Mouse (Mus musculus): Measurements from ENCODE around the gene Ms4a6c. TPM values are rescaled to one million over a fixed set of nuclear protein-coding genes. Genes with fewer than 3 reads are reported as not detected.
"Not testable (repeated sequence)": the region's sequence is repeated elsewhere in the genome, so short reads cannot be mapped to it uniquely, and the experiment has no call there.

Ms4a6c gene
- polyA plus RNA-seq, 1 experiment from 2014 or later: 3.3 TPM

- Histone ChIP-seq H3K4me2 (no peak overlapping the region), H3K4me3 (no peak overlapping the region), H3K27ac (replicated peaks) (no peak overlapping the region), H3K9ac (no peak overlapping the region), H3K4me1 (replicated peaks) (no peaks in the 10 kb centered on the region), H3K9me3 (no peaks in the 10 kb centered on the region), H3K27me3 (no peaks in the 10 kb centered on the region), H3K36me3 (no peaks in the 10 kb centered on the region)
- ATAC-seq (ENCODE audit: low read depth): no peak
- 90% methylated on average over 3 of the region's 3 CpGs for WGBS
Measured at GRCm38 (mm10) chr19:11484388-11484787, 15.2 kb downstream of the Ms4a6c start.

GRCm38 (mm10) chr19:11485266-11485665, 16.1 kb downstream of the Ms4a6c start:
- 93% methylated on average over 3 of the region's 3 CpGs for WGBS
- H3K9me3 ChIP-seq: no peaks in the 10 kb centered on the region
- ATAC-seq (ENCODE audit: low read depth): no peak

GRCm38 (mm10) chr19:11485746-11486145, 16.6 kb downstream of the Ms4a6c start, which contains the start of gene Gm8369:
Gene Gm8369 (plus strand): TSS chr19:11485938.
- H3K4me2 ChIP-seq: no peak within 1 kb of the TSS
- no peak for ATAC-seq (ENCODE audit: low read depth)
- H3K9me3 ChIP-seq: no peaks in the 10 kb centered on the region
- H3K9ac ChIP-seq: no peak within 1 kb of the TSS
- 88% methylated on average over 2 of the region's 2 CpGs for WGBS
- H3K4me1 ChIP-seq (replicated peaks): no peaks in the 10 kb centered on the region
- H3K4me3 ChIP-seq: no peak within 1 kb of the TSS
- H3K27me3 ChIP-seq: no peaks in the 10 kb centered on the region
- no peaks in the 10 kb centered on the region for H3K36me3 ChIP-seq
- no peak within 1 kb of the TSS for H3K27ac ChIP-seq (replicated peaks)

More at GRCm38 (mm10) chr19:11485266-11485665, 16.1 kb downstream of the Ms4a6c start:
- no peaks in the 10 kb centered on the region for H3K4me1 ChIP-seq (replicated peaks)
- H3K9ac ChIP-seq: no peak overlapping the region
- H3K27me3 ChIP-seq: no peaks in the 10 kb centered on the region
- H3K36me3 ChIP-seq: no peaks in the 10 kb centered on the region
- no peak overlapping the region for H3K4me2 ChIP-seq
- H3K27ac ChIP-seq (replicated peaks): no peak overlapping the region
- no peak overlapping the region for H3K4me3 ChIP-seq

GRCm38 (mm10) chr19:11486599-11486998, 17.4 kb downstream of the Ms4a6c start:
- H3K36me3 ChIP-seq: no peaks in the 10 kb centered on the region
- no peak overlapping the region for H3K9ac ChIP-seq
- no peak overlapping the region for H3K4me2 ChIP-seq
- H3K4me1 ChIP-seq (replicated peaks): no peaks in the 10 kb centered on the region
- ATAC-seq (ENCODE audit: low read depth): no peak
- 93% methylated on average over 1 of the region's 1 CpGs for WGBS
- no peak overlapping the region for H3K4me3 ChIP-seq
- no peak overlapping the region for H3K27ac ChIP-seq (replicated peaks)
- no peaks in the 10 kb centered on the region for H3K27me3 ChIP-seq
- no peaks in the 10 kb centered on the region for H3K9me3 ChIP-seq

- no peaks in the 10 kb centered on the region for H3K4me1 ChIP-seq (replicated peaks)
- WGBS: 72% methylated on average over 4 of the region's 4 CpGs
- no peak overlapping the region for H3K27ac ChIP-seq (replicated peaks)
- H3K9me3 ChIP-seq: no peaks in the 10 kb centered on the region
- no peak overlapping the region for H3K4me2 ChIP-seq
- H3K27me3 ChIP-seq: no peaks in the 10 kb centered on the region
- no peak for ATAC-seq (ENCODE audit: low read depth)
- no peak overlapping the region for H3K4me3 ChIP-seq
- H3K9ac ChIP-seq: no peak overlapping the region
- H3K36me3 ChIP-seq: no peaks in the 10 kb centered on the region
Measured at GRCm38 (mm10) chr19:11491406-11492189, 22.4 kb downstream of the Ms4a6c start.

- H3K27ac ChIP-seq (replicated peaks): no peak overlapping the region
- no peaks in the 10 kb centered on the region for H3K4me1 ChIP-seq (replicated peaks)
- no peaks in the 10 kb centered on the region for H3K36me3 ChIP-seq
- no peak overlapping the region for H3K9ac ChIP-seq
- no peaks in the 10 kb centered on the region for H3K9me3 ChIP-seq
- H3K4me2 ChIP-seq: no peak overlapping the region
- 84% methylated on average over 1 of the region's 1 CpGs for WGBS
- no peaks in the 10 kb centered on the region for H3K27me3 ChIP-seq
- H3K4me3 ChIP-seq: no peak overlapping the region
- ATAC-seq (ENCODE audit: low read depth): no peak
Measured at GRCm38 (mm10) chr19:11492671-11493070, 23.5 kb downstream of the Ms4a6c start.

- Histone ChIP-seq H3K9me3 (no peaks in the 10 kb centered on the region), H3K9ac (no peak overlapping the region), H3K27ac (replicated peaks) (no peak overlapping the region), H3K27me3 (no peaks in the 10 kb centered on the region), H3K4me3 (no peak overlapping the region), H3K36me3 (no peaks in the 10 kb centered on the region), H3K4me2 (no peak overlapping the region), H3K4me1 (replicated peaks) (no peaks in the 10 kb centered on the region)
- 88% methylated on average over 3 of the region's 3 CpGs for WGBS
- ATAC-seq (ENCODE audit: low read depth): no peak
Measured at GRCm38 (mm10) chr19:11494519-11494918, 25.4 kb downstream of the Ms4a6c start.

- Histone ChIP-seq H3K27ac (replicated peaks) (no peak overlapping the region), H3K4me3 (no peak overlapping the region), H3K9ac (no peak overlapping the region), H3K27me3 (no peaks in the 10 kb centered on the region), H3K4me1 (replicated peaks) (no peaks in the 10 kb centered on the region), H3K36me3 (no peaks in the 10 kb centered on the region), H3K4me2 (no peak overlapping the region), H3K9me3 (no peaks in the 10 kb centered on the region)
- no peak for ATAC-seq (ENCODE audit: low read depth)
- WGBS: 87% methylated on average over 6 of the region's 6 CpGs
Measured at GRCm38 (mm10) chr19:11496361-11496760, 27.2 kb downstream of the Ms4a6c start.

GRCm38 (mm10) chr19:11497300-11497699, 28.1 kb downstream of the Ms4a6c start:
- H3K4me3 ChIP-seq: not testable (repeated sequence)

GRCm38 (mm10) chr19:11500796-11501195, 31.6 kb downstream of the Ms4a6c start:
- H3K4me3 ChIP-seq: no peak overlapping the region
- ATAC-seq (ENCODE audit: low read depth): no peak
- no peak overlapping the region for H3K27ac ChIP-seq (replicated peaks)
- H3K4me2 ChIP-seq: no peak overlapping the region
- no peaks in the 10 kb centered on the region for H3K4me1 ChIP-seq (replicated peaks)
- H3K27me3 ChIP-seq: no peaks in the 10 kb centered on the region
- H3K36me3 ChIP-seq: no peaks in the 10 kb centered on the region
- no peaks in the 10 kb centered on the region for H3K9me3 ChIP-seq
- no peak overlapping the region for H3K9ac ChIP-seq
- WGBS: 93% methylated on average over 1 of the region's 1 CpGs

More at GRCm38 (mm10) chr19:11497300-11497699, 28.1 kb downstream of the Ms4a6c start:
- H3K36me3 ChIP-seq; H3K9me3 ChIP-seq; H3K4me1 ChIP-seq (replicated peaks); H3K9ac ChIP-seq; ATAC-seq (ENCODE audit: low read depth); H3K27me3 ChIP-seq; H3K4me2 ChIP-seq; H3K27ac ChIP-seq (replicated peaks): not testable (repeated sequence)
- WGBS: 91% methylated on average over 1 of the region's 1 CpGs

GRCm38 (mm10) chr19:11501326-11501725, 32.2 kb downstream of the Ms4a6c start:
- Histone ChIP-seq H3K4me3 (no peak overlapping the region), H3K9me3 (no peaks in the 10 kb centered on the region), H3K27me3 (no peaks in the 10 kb centered on the region), H3K4me2 (no peak overlapping the region), H3K9ac (no peak overlapping the region), H3K4me1 (replicated peaks) (no peaks in the 10 kb centered on the region), H3K27ac (replicated peaks) (no peak overlapping the region), H3K36me3 (no peaks in the 10 kb centered on the region)
- WGBS: 91% methylated on average over 4 of the region's 4 CpGs
- no peak for ATAC-seq (ENCODE audit: low read depth)

- no peaks in the 10 kb centered on the region for H3K36me3 ChIP-seq
- no peaks in the 10 kb centered on the region for H3K4me1 ChIP-seq (replicated peaks)
- H3K4me2 ChIP-seq: no peak overlapping the region
- 85% methylated on average over 1 of the region's 1 CpGs for WGBS
- no peaks in the 10 kb centered on the region for H3K9me3 ChIP-seq
- H3K4me3 ChIP-seq: no peak overlapping the region
- ATAC-seq (ENCODE audit: low read depth): no peak
- no peak overlapping the region for H3K27ac ChIP-seq (replicated peaks)
- H3K9ac ChIP-seq: no peak overlapping the region
- H3K27me3 ChIP-seq: no peaks in the 10 kb centered on the region
Measured at GRCm38 (mm10) chr19:11504857-11505256, 35.7 kb downstream of the Ms4a6c start.

- 72% methylated on average over 1 of the region's 1 CpGs for WGBS
- ATAC-seq (ENCODE audit: low read depth): no peak
Measured at GRCm38 (mm10) chr19:11513458-11513857, 44.3 kb downstream of the Ms4a6c start.

More at GRCm38 (mm10) chr19:11513458-11513857, 44.3 kb downstream of the Ms4a6c start:
- no peak overlapping the region for H3K4me3 ChIP-seq
- no peak overlapping the region for H3K4me2 ChIP-seq
- H3K27me3 ChIP-seq: no peaks in the 10 kb centered on the region
- no peak overlapping the region for H3K27ac ChIP-seq (replicated peaks)
- H3K9ac ChIP-seq: no peak overlapping the region
- H3K36me3 ChIP-seq: no peaks in the 10 kb centered on the region
- no peaks in the 10 kb centered on the region for H3K9me3 ChIP-seq
- H3K4me1 ChIP-seq (replicated peaks): no peaks in the 10 kb centered on the region
